Mouse (Mus musculus): ENCODE results near the gene Tiam1.

Tiam1 gene

GRCm38 (mm10) chr16:90144541-90144940 is 972 bp upstream of the Tiam1 start:
- no peak for DNase-seq (ENCODE audit: low spot score in 2 of 2)

- no peak for DNase-seq (ENCODE audit: low spot score in 2 of 2)
Observed at GRCm38 (mm10) chr16:90143416-90143759, 181 bp downstream of the Tiam1 start.

GRCm38 (mm10) chr16:90142574-90143415 is 774 bp downstream of the Tiam1 start:
- DNase-seq (ENCODE audit: low spot score in 2 of 2): peak; percentile 9 to 55

GRCm38 (mm10) chr16:90142247-90142573 is 1.4 kb downstream of the Tiam1 start:
- no peak for DNase-seq (ENCODE audit: low spot score in 2 of 2)

GRCm38 (mm10) chr16:90141556-90141955 is 2.0 kb downstream of the Tiam1 start:
- no peak for DNase-seq (ENCODE audit: low spot score in 2 of 2)

GRCm38 (mm10) chr16:90140571-90140970 is 3.0 kb downstream of the Tiam1 start:
- no peak for DNase-seq (ENCODE audit: low spot score in 2 of 2)

- DNase-seq (ENCODE audit: low spot score in 2 of 2): peak in 1 of 2 experiments; percentile 50
Observed at GRCm38 (mm10) chr16:90139696-90140095, 3.9 kb downstream of the Tiam1 start.

- no peak for DNase-seq (ENCODE audit: low spot score in 2 of 2)
Observed at GRCm38 (mm10) chr16:90138151-90138550, 5.4 kb downstream of the Tiam1 start.

- no peak for DNase-seq (ENCODE audit: low spot score in 2 of 2)
Observed at GRCm38 (mm10) chr16:90137175-90137574, 6.4 kb downstream of the Tiam1 start.

GRCm38 (mm10) chr16:90135580-90135979 is 8.0 kb downstream of the Tiam1 start:
- DNase-seq (ENCODE audit: low spot score in 2 of 2): no peak

- no peak for DNase-seq (ENCODE audit: low spot score in 2 of 2)
Observed at GRCm38 (mm10) chr16:90134351-90134750, 9.2 kb downstream of the Tiam1 start.

GRCm38 (mm10) chr16:90132816-90133215 is 10.8 kb downstream of the Tiam1 start:
- no peak for DNase-seq (ENCODE audit: low spot score in 2 of 2)

- no peak for DNase-seq (ENCODE audit: low spot score in 2 of 2)
Observed at GRCm38 (mm10) chr16:90132331-90132730, 11.2 kb downstream of the Tiam1 start.

- no peak for DNase-seq (ENCODE audit: low spot score in 2 of 2)
Observed at GRCm38 (mm10) chr16:90128817-90129587, 14.6 kb downstream of the Tiam1 start.

- no peak for DNase-seq (ENCODE audit: low spot score in 2 of 2)
Observed at GRCm38 (mm10) chr16:90128361-90128760, 15.2 kb downstream of the Tiam1 start.

GRCm38 (mm10) chr16:90125318-90126314 is 18.0 kb downstream of the Tiam1 start:
- peak in 1 of 2 experiments; percentile 58 for DNase-seq (ENCODE audit: low spot score in 2 of 2)

GRCm38 (mm10) chr16:90123091-90123490 is 20.5 kb downstream of the Tiam1 start:
- DNase-seq (ENCODE audit: low spot score in 2 of 2): no peak

- no peak for DNase-seq (ENCODE audit: low spot score in 2 of 2)
Observed at GRCm38 (mm10) chr16:90122439-90122838, 21.1 kb downstream of the Tiam1 start.

GRCm38 (mm10) chr16:90121799-90122198 is 21.8 kb downstream of the Tiam1 start:
- DNase-seq (ENCODE audit: low spot score in 2 of 2): no peak

- no peak for DNase-seq (ENCODE audit: low spot score in 2 of 2)
Observed at GRCm38 (mm10) chr16:90119969-90120368, 23.6 kb downstream of the Tiam1 start.

GRCm38 (mm10) chr16:90116637-90117182 is 26.9 kb downstream of the Tiam1 start:
- no peak for DNase-seq (ENCODE audit: low spot score in 2 of 2)

Measured in urinary bladder, adult 18-20 months (tissue).